8 mouse cellular contexts compared by ENCODE assay signal in genomic region chr7:31176886-31177763, GRCm38 (mm10). TPM values are rescaled to one million over a fixed set of nuclear protein-coding genes. Genes with fewer than 3 reads are reported as not detected.
A peak's percentile ranks its signal among the peaks of the same experiment; 100 is the strongest.
DNase-seq lines count a peak whose midpoint lies in the region; ATAC-seq and TF ChIP-seq lines count a peak whose summit lies in the region.

No protein-coding gene starts in this region.

- WGBS in intestine, embryonic 16.5 days, result 22% methylated on average over 22 of the region's 22 CpGs
- WGBS in midbrain, embryonic 11.5 days, result 35% methylated on average over 22 of the region's 22 CpGs
- 21% methylated on average over 22 of the region's 22 CpGs for WGBS in small intestine, adult 2 months

- DNase-seq in A20 (ENCODE audit: low read depth, low spot score), result peak; percentile 79
- DNase-seq in adrenal gland, postnatal 14 days, result peak; percentile 83
- DNase-seq in embryo, embryonic 9.5 days (ENCODE audit: extremely low spot score), result peak; percentile 78
- peak; percentile 66 for DNase-seq in left cerebral cortex, postnatal 4 days
- DNase-seq in midbrain, embryonic 11.5 days (ENCODE audit: low spot score, missing footprints), result peak; percentile 98

- peak; percentile 90 for TF ChIP-seq CTCF in small intestine, adult 2 months (IDR thresholded peaks at IDR 0.05; ENCODE audit: extremely low read depth, insufficient read length, insufficient replicate concordance, low read depth, low read length)

- peaks cover 3% of the 10 kb centered on the region; the same call in 1 of the 2 replicates for H3K27me3 ChIP-seq in intestine, embryonic 16.5 days (replicated peaks; ENCODE audit: control insufficient read depth, insufficient read depth, low read length)
- no peaks in the 10 kb centered on the region for H3K27me3 ChIP-seq in midbrain, embryonic 11.5 days (ENCODE audit: control insufficient read depth, insufficient read depth, low read length)
- no peaks in the 10 kb centered on the region for H3K27me3 ChIP-seq in small intestine, adult 2 months (ENCODE audit: control insufficient read depth, insufficient read depth, low read length)

- peak overlapping the region; percentile 17; the same call in 1 of the 2 replicates for H3K4me2 ChIP-seq in intestine, embryonic 16.5 days (ENCODE audit: low read depth, low read length)
- H3K4me2 ChIP-seq in midbrain, embryonic 11.5 days, result no peak overlapping the region

- peak overlapping the region; percentile 16; the same call in 1 of the 2 replicates for H3K4me3 ChIP-seq in intestine, embryonic 16.5 days (ENCODE audit: low read length)
- H3K4me3 ChIP-seq in midbrain, embryonic 11.5 days (ENCODE audit: low read depth, low read length), result no peak overlapping the region
- no peak overlapping the region for H3K4me3 ChIP-seq in small intestine, adult 2 months (ENCODE audit: low read depth, low read length)

- no peaks in the 10 kb centered on the region for H3K36me3 ChIP-seq in intestine, embryonic 16.5 days (ENCODE audit: control insufficient read depth, insufficient read depth, low read length)
- no peaks in the 10 kb centered on the region for H3K36me3 ChIP-seq in midbrain, embryonic 11.5 days (ENCODE audit: control insufficient read depth, insufficient read depth, low read length)
- H3K36me3 ChIP-seq in small intestine, adult 2 months (ENCODE audit: control insufficient read depth, insufficient read depth, low read length), result no peaks in the 10 kb centered on the region

- no peak overlapping the region for H3K9ac ChIP-seq in intestine, embryonic 16.5 days (ENCODE audit: low read depth, low read length)
- H3K9ac ChIP-seq in midbrain, embryonic 11.5 days (ENCODE audit: low read length), result no peak overlapping the region

- 0 out of 2 replicates have a peak, but pooled peaks cover 2% of the 10 kb centered on the region for H3K4me1 ChIP-seq in intestine, embryonic 16.5 days (ENCODE audit: control insufficient read depth, insufficient read depth, low read length)
- no peaks in the 10 kb centered on the region for H3K4me1 ChIP-seq in midbrain, embryonic 11.5 days (ENCODE audit: control insufficient read depth, insufficient read depth, low read length)
- H3K4me1 ChIP-seq in small intestine, adult 2 months (ENCODE audit: control insufficient read depth, insufficient read depth, insufficient read length, low read length), result no peaks in the 10 kb centered on the region

- no peak overlapping the region for H3K27ac ChIP-seq in intestine, embryonic 16.5 days (ENCODE audit: low read length)
- no peak overlapping the region for H3K27ac ChIP-seq in midbrain, embryonic 11.5 days (ENCODE audit: low read depth, low read length)
- no peak overlapping the region for H3K27ac ChIP-seq in small intestine, adult 2 months (ENCODE audit: insufficient read depth, low read depth, low read length)

- intact Hi-C loops in left cerebral cortex, postnatal 4 days (cut with DNase I), result no loop called here

- no peaks in the 10 kb centered on the region for H3K9me3 ChIP-seq in intestine, embryonic 16.5 days (ENCODE audit: control insufficient read depth, low read length)
- H3K9me3 ChIP-seq in midbrain, embryonic 11.5 days (ENCODE audit: control insufficient read depth, low read length), result no peaks in the 10 kb centered on the region

- no peak for TF ChIP-seq POLR2A in small intestine, adult 2 months (IDR thresholded peaks at IDR 0.05; ENCODE audit: low read depth, low read length)

- ATAC-seq in granulocyte monocyte progenitor cell, adult 5-6 weeks (replicated peaks; ENCODE audit: poor library complexity, severe bottlenecking), result peak; percentile 82
- peak; percentile 85 for ATAC-seq in intestine, embryonic 16.5 days
- peak; percentile 76 for ATAC-seq in midbrain, embryonic 11.5 days (ENCODE audit: low FRiP score)

RNA-seq across cellular contexts. Expression of gene Gramd1a, which starts 21.4 kb away (rescaled TPM):
- total RNA-seq in adrenal gland, postnatal 14 days (2021), result 45.9 and 72.5 TPM in 2 replicates
- 59.3 and 77.5 TPM in 2 replicates for total RNA-seq in granulocyte monocyte progenitor cell, adult 5-6 weeks (2014; fragmentation: Nextera tagmentation)
- 21.2 and 36.5 TPM in 2 replicates for total RNA-seq in granulocyte monocyte progenitor cell, adult 5-6 weeks (2017)
- polyA plus RNA-seq in intestine, embryonic 16.5 days (2015; fragmentation: Nextera tagmentation; extraction: Ambion mirVana), result 38.5 and 39.7 TPM in 2 replicates
- 100 to 1,000 TPM; 184 to 195 TPM for total RNA-seq in left cerebral cortex, postnatal 4 days (2021)
- 104 and 109 TPM in 2 replicates for polyA plus RNA-seq in midbrain, embryonic 11.5 days (2014; fragmentation: Nextera tagmentation; extraction: Ambion mirVana)
- 56.4 and 64.9 TPM in 2 replicates for polyA plus RNA-seq in small intestine, adult 2 months (2012; rRNA removed)

RNA-seq across cellular contexts. Expression of gene Scn1b, which starts 50.3 kb away (rescaled TPM):
- total RNA-seq in adrenal gland, postnatal 14 days (2021), result 8.6 and 11.8 TPM in 2 replicates
- total RNA-seq in granulocyte monocyte progenitor cell, adult 5-6 weeks (2014; fragmentation: Nextera tagmentation), result not detected in 2 replicates
- total RNA-seq in granulocyte monocyte progenitor cell, adult 5-6 weeks (2017), result not detected in 2 replicates
- polyA plus RNA-seq in intestine, embryonic 16.5 days (2015; fragmentation: Nextera tagmentation; extraction: Ambion mirVana), result 0.16 and 1.0 TPM in 2 replicates
- 10 to 100 TPM; 58.6 to 66.7 TPM for total RNA-seq in left cerebral cortex, postnatal 4 days (2021)
- polyA plus RNA-seq in midbrain, embryonic 11.5 days (2014; fragmentation: Nextera tagmentation; extraction: Ambion mirVana), result 0.52 and 1.1 TPM in 2 replicates
- polyA plus RNA-seq in small intestine, adult 2 months (2012; rRNA removed), result 11.1 and 19.6 TPM in 2 replicates
